Mouse (Mus musculus) layer of hippocampus, adult 2 months (tissue): ENCODE data around the gene Cyp2ab1. TPM values are rescaled to one million over a fixed set of nuclear protein-coding genes. Genes with fewer than 3 reads are reported as not detected.
A peak's percentile ranks its signal among the peaks of the same experiment; 100 is the strongest.
"Not testable (repeated sequence)": the region's sequence is repeated elsewhere in the genome, so short reads cannot be mapped to it uniquely, and the experiment has no call there.

Experiments used
- DNase-seq, 2 experiments: peaks; one replicate each; pipeline ENCODE4 v3.0.0; 2022; ENCODE audit warnings: low spot score in 2 of 2
- H3K27ac ChIP-seq: fragments of 200-600 bp; 2 replicates; pipeline ENCODE4 v1.8.1; 2022
- H3K4me3 ChIP-seq: fragments of 200-600 bp; 2 replicates; pipeline ENCODE4 v1.8.1; 2022; ENCODE audit warnings: mild to moderate bottlenecking
- CTCF ChIP-seq: fragments of 200-600 bp; conservative IDR thresholded peaks from 2 replicates; pipeline ENCODE4 v1.8.1; 2022; ENCODE audit warnings: antibody characterized with exemption, mild to moderate bottlenecking, moderate library complexity
- long read RNA-seq, 2 experiments: library from polyadenylated mRNA; stranded (forward); transcript quantifications; one replicate each; pipeline ENCODE4 v2.0.0; 2021; ENCODE audit warnings: borderline mapping rate in 2 of 2
- total RNA-seq, 2 experiments: library from RNA; stranded (reverse); gene quantifications; 2 replicates each; pipeline ENCODE4 v1.2.3; 2021

The Cyp2ab1 gene
- total RNA-seq = not detected
- long read RNA-seq, experiment 1 = 0 reads
- long read RNA-seq, experiment 2 = 0 reads

DNA sequence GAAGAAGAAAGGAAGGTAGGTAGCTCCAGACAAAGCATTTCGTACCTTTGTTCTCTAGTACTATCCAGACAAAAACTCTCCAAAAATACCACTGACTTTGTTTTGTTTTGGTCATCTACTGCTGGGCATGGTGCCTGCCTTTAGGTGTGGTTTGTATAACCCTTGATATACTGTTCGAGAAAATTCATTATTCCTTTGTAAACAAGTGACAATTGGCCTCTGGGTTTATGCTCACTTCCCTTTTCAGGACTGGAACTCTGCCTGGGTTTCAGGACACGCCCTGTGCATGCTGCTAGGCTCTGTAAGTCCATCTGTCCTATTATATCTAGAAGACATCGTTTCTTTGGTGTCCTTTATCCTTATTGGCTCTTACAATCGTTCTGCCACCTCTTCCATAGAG is at the start of gene Cyp2ab1:
Gene Cyp2ab1 (minus strand): TSS at position 119 of the 400 bp plus-strand sequence.
- no peak for TF ChIP-seq CTCF
- no peak within 1 kb of the TSS for H3K27ac ChIP-seq
- no peak for DNase-seq
- H3K4me3 ChIP-seq = no peak within 1 kb of the TSS

DNA sequence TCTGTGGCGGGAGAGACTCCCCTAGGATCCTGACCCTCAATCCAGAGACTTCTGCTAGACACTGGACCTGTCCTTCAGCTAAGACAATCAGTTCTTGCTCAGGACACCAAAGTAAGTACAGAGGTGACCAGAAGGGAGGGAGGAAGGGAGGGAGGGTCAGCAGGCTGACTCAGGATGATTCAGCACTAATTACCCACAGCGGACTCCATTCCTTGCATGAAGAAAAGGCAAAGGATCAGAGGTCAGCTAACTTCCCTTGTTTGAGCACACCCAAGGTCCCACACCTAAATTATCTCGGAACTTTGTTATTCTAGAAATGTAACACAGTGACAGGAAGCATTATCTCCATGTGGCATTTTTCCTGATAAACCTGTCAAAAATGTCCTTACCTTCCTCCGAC is 46.5 kb upstream of the Cyp2ab1 start:
- no peak overlapping the region for H3K27ac ChIP-seq
- DNase-seq = no peak
- TF ChIP-seq CTCF = no peak

DNA sequence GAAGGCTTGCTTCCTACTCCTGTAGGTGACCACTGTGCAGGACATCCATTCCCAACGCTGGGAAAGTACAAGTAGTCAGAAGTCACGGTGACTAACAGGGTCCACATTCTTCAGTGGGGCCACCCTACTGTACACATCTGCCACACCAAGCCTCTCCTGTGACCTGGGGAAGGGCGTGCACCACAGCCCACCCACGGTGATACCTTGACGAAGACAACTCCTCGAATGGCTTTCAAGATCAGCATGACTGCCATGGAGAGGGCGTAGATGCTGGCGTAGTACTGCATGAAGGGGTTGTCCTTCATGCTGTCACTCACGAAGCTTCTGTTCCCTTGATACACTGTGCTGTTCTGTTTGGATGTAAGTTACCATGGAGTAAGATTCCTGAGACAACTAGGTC is 43.0 kb upstream of the Cyp2ab1 start:
- TF ChIP-seq CTCF = no peak
- no peak for DNase-seq

More for the DNA sequence above, 46.5 kb upstream of the Cyp2ab1 start:
- H3K4me3 ChIP-seq = no peak overlapping the region

DNA sequence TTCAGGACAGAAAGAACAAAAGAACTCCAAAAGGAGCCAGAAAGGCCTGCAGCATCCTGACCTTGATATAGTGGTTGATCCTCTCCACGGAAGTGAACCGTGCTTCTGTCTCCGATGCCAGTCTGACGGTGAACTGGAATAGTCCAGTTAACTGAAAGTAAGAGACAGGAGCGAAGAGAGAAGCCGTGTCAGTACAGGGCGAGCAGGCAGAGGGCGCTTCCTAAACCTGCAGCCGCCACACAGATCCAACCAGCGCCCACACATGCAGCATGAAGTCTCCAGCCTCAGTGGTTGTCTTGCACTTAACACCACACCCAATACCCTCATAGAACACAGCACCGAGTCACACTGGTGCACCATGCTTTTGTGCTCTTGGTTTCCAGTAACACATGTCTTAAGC is 36.9 kb upstream of the Cyp2ab1 start:
- H3K27ac ChIP-seq = no peak overlapping the region
- TF ChIP-seq CTCF = no peak
- no peak overlapping the region for H3K4me3 ChIP-seq
- no peak for DNase-seq

More for the DNA sequence above, 43.0 kb upstream of the Cyp2ab1 start:
- H3K4me3 ChIP-seq = no peak overlapping the region
- no peak overlapping the region for H3K27ac ChIP-seq

DNA sequence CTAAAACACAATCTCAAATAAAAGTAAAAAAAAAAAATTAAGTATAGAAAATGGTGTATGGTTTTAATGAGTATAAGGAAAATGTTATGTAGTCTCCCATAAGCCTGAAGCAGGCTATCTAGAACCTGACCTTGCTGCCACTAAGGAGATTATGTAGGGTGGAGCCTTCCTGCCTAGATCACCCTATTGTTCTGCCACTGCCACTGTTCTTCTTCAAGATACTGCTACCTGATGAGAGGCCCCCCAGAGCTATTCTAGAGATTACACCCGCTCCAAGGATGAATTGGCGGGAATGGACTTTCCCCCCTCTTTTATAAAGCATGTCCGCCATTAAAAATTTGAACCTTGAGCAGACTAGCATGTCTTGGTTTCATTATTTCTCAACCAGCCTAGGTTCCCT is 36.3 kb upstream of the Cyp2ab1 start:
- H3K4me3 ChIP-seq, DNase-seq, H3K27ac ChIP-seq: not testable (repeated sequence)

DNA sequence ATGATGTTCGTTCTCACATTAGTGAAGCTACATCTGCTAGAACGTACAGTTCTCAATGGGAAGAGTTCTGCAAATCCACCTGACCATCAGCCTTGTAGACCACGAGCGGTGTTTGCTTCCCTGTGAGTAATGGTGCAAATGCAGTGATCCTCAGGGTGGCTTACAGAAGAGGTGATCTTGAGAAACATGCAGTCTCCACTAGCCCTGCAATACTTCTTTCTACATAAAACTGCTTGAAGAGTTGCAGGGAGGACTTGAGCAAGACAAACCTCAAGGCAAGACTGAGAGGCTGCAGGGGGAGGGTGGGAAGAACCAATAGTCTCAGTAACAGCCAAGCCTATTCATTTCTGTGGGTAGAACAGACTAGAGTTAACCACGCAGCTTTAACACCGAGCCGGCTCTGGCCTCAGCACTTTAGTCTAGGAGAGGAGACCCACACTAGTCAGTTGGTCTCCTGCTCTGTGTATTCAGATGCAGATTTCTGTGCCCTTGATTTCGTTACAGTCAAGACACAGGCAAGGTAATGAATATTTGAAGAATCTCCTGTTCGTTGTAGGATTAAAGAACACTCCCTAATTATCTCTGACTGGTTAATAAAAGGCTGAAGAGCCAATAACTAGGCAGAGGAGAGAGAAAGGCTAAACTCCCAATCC is 34.6 kb upstream of the Cyp2ab1 start:
- no peak for DNase-seq
- no peak for TF ChIP-seq CTCF
- H3K27ac ChIP-seq = no peak overlapping the region
- no peak overlapping the region for H3K4me3 ChIP-seq

DNA sequence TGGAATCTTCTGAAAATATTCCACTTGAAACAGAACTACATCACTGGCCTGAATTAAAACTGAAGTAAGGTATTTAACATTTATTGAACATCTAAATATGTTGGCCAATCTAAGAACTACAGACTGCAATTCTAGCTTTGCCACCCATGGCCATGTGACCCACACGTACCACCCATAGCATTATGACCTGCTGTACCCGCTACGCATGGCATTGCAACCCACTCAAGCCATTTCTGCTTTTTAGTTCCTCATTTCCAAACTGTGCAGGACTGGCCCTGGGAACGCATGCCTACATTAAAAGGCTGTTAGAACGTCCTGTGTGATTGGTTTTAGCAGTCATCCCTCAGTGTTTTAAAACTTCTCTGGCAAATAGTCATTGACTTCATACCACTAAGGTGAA is 32.6 kb upstream of the Cyp2ab1 start:
- no peak for DNase-seq
- TF ChIP-seq CTCF = no peak
- Histone ChIP-seq H3K4me3 (no peak overlapping the region), H3K27ac (no peak overlapping the region)

DNA sequence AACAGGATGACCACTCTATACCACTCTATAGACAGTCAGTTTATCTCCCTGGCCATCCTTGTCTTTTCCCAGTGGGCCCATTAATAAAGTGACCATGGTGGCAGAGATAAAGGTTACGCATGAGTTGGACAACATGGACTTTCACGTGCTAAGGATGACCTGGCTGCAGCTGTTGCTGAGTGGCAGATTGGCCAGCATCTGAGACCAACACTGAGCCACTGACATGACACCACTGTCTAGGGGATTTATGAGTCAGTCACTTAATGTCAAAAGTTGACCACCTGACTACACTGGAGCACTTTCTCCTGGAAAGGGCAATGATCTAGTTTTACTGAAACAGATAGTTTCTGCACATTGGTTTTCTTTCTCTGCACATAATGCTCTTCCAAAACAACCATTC is 29.6 kb upstream of the Cyp2ab1 start:
- DNase-seq = no peak
- no peak overlapping the region for H3K27ac ChIP-seq
- TF ChIP-seq CTCF = no peak

DNA sequence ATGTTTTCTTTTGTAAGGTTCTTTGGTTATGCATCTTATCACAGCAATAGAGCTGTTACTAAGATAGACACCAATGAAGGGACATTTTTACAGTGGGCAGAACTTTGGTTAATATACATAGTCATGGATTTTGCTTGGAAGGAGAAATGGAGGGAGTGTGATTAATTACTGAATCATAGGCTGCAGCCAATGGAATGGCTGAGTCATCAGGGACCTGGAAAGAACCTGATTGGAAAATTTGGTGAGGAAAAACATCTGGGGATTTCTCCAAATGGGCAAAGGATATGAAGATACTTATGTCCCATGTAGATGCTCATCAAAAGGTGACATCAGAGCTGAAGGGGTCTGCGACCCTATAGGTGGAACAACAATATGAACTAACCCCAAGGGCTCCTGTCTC is 28.8 kb upstream of the Cyp2ab1 start:
- H3K27ac ChIP-seq = no peak overlapping the region
- H3K4me3 ChIP-seq = no peak overlapping the region
- no peak for TF ChIP-seq CTCF
- no peak for DNase-seq

More for the DNA sequence above, 29.6 kb upstream of the Cyp2ab1 start:
- H3K4me3 ChIP-seq = no peak overlapping the region

DNA sequence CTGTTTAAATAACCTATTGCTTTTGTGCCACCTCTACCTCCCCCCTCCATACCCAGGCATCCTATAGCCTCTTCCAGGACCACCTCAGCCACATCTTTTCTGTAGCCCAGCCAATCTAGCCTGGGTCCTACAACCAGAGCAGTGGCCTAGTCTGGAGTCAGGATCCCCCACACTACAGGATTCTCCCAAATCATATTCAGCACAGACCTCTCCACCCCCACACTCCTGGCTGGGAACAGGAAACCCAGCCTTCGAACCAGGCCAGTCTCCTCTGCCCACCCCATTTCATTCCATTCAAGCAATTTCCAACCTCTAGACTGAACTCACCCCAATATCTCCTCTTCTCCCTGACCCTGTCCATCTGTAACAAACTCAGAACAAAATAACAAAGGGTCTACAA is 20.3 kb upstream of the Cyp2ab1 start:
- peak overlapping the region; percentile 39 for H3K27ac ChIP-seq
- no peak overlapping the region for H3K4me3 ChIP-seq
- TF ChIP-seq CTCF = no peak
- no peak for DNase-seq

DNA sequence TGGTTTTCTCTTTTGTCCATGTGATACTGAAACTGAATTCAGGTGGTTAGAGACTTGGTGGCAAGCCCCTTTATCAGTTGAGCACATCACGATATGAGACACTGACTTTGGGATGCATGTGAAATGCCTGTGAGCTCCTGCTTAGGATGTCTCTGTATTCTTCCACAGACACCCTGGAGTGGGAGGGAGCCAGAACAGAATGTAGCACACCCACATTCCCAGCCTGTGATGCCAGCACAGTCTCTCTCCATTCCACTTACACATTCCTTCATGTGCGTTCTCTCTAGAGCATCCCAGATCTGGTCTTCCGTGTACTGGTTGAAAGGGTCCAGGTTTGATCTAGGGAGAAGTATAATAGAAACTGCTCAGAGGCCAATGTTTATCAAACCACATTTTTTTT is 13.4 kb upstream of the Cyp2ab1 start:
- TF ChIP-seq CTCF = no peak
- peak; percentile 74 to 84 for DNase-seq
- Histone ChIP-seq H3K4me3 (no peak overlapping the region), H3K27ac (peak overlapping the region; percentile 67)

DNA sequence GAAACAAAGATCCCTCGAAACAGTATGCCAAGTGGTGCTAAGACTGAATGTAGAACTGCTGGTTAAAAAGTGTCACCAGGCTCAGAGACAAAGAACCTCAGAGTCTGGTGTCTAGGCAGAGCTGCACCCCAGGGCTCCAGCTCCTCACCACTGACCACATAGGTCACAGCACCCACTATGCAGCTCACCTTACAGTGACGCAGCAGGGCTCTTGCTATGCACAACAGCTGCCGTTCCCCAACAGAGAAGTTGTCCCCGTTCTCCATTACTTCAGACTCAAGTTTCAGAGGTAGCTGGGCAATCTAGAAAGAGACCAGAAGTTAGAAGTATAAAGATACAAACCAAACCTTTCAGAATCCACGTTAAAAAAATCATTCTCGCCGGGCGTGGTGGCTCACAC is 9.7 kb upstream of the Cyp2ab1 start:
- no peak for TF ChIP-seq CTCF
- no peak overlapping the region for H3K4me3 ChIP-seq
- no peak overlapping the region for H3K27ac ChIP-seq
- DNase-seq = no peak

DNA sequence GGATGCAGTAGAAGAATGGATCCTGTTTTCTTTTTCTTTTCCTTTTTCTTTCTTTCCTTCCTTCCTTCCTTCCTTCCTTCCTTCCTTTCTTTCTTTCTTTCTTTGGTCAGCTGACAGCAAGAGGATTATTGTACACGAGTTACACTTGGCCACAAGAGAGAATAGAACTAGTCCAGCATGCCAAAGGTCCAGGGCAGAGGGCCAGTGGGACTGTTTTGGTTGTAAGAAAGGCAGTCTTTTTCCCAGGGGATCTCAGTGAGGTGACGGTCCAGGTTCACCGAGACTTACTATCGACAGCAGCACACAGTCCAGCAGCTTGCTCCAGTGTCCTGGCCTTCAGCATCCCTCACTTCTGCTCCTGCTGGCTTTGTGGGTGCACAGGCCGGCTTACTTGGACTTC is 3.1 kb upstream of the Cyp2ab1 start:
- no peak for DNase-seq
- TF ChIP-seq CTCF = no peak
- H3K27ac ChIP-seq = no peak overlapping the region
- no peak overlapping the region for H3K4me3 ChIP-seq

DNA sequence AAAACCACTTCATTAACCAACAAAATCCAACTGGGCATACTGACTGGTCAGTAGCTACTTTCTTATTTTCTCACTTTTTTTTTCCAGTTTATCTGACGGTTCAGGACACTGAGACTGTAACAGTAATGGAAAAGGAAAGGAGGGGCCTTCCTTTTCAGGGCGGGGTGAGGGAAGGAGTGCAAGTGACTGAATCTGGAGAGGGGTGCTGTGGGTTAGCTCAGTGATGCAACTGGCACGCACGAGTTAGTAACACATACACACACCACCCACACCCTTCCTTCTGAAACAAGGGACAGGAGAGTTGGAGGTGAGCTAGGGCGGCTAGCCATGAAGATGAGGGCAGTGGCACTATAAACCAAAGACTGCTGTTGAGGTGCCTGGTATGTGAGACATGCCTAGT is 1.3 kb downstream of the Cyp2ab1 start:
- no peak for TF ChIP-seq CTCF
- Histone ChIP-seq H3K27ac (no peak overlapping the region), H3K4me3 (no peak overlapping the region)
- no peak for DNase-seq
